Mouse (Mus musculus): ENCODE measurements at regions not wholly inside any gene's neighbourhood (a gene's known extent, or its start where the extent isn't known, plus 50 kb on each side); places are given as distances from the start of the nearest gene placed in this dataset.

GRCm38 (mm10) chr1:183699284-183699683, 281.3 kb downstream of the Hhipl2 start:
- DNase-seq (ENCODE audit: extremely low spot score in 1 of 2, low spot score in 1 of 2), result peak in 1 of 2 experiments; percentile 15

- DNase-seq (ENCODE audit: extremely low spot score in 1 of 2, low spot score in 1 of 2), result no peak
Measured at GRCm38 (mm10) chr1:183702888-183703287, 284.9 kb downstream of the Hhipl2 start.

GRCm38 (mm10) chr1:183712895-183713294, 294.9 kb downstream of the Hhipl2 start:
- DNase-seq (ENCODE audit: extremely low spot score in 1 of 2, low spot score in 1 of 2), result no peak

- DNase-seq (ENCODE audit: extremely low spot score in 1 of 2, low spot score in 1 of 2), result no peak
Measured at GRCm38 (mm10) chr1:183717060-183717459, 296.0 kb upstream of the Dusp10 start.

GRCm38 (mm10) chr1:183749126-183749525, 264.0 kb upstream of the Dusp10 start:
- peak in 1 of 2 experiments; percentile 4 for DNase-seq (ENCODE audit: extremely low spot score in 1 of 2, low spot score in 1 of 2)

GRCm38 (mm10) chr1:183754500-183754899, 258.6 kb upstream of the Dusp10 start:
- DNase-seq (ENCODE audit: extremely low spot score in 1 of 2, low spot score in 1 of 2), result no peak

GRCm38 (mm10) chr1:183756716-183757115, 256.4 kb upstream of the Dusp10 start:
- DNase-seq (ENCODE audit: extremely low spot score in 1 of 2, low spot score in 1 of 2), result no peak

- DNase-seq (ENCODE audit: extremely low spot score in 1 of 2, low spot score in 1 of 2), result no peak
Measured at GRCm38 (mm10) chr1:183763864-183764726, 249.0 kb upstream of the Dusp10 start.

- DNase-seq (ENCODE audit: extremely low spot score in 1 of 2, low spot score in 1 of 2), result no peak
Measured at GRCm38 (mm10) chr1:183772844-183773243, 240.3 kb upstream of the Dusp10 start.

- no peak for DNase-seq (ENCODE audit: extremely low spot score in 1 of 2, low spot score in 1 of 2)
Measured at GRCm38 (mm10) chr1:183780180-183780579, 232.9 kb upstream of the Dusp10 start.

- DNase-seq (ENCODE audit: extremely low spot score in 1 of 2, low spot score in 1 of 2), result no peak
Measured at GRCm38 (mm10) chr1:183780779-183781178, 232.3 kb upstream of the Dusp10 start.

- peak in 1 of 2 experiments; percentile 11 for DNase-seq (ENCODE audit: extremely low spot score in 1 of 2, low spot score in 1 of 2)
Measured at GRCm38 (mm10) chr1:183783440-183784130, 229.5 kb upstream of the Dusp10 start.

- peak in 1 of 2 experiments; percentile 10 for DNase-seq (ENCODE audit: extremely low spot score in 1 of 2, low spot score in 1 of 2)
Measured at GRCm38 (mm10) chr1:183792230-183792813, 220.8 kb upstream of the Dusp10 start.

GRCm38 (mm10) chr1:183793324-183793723, 219.8 kb upstream of the Dusp10 start:
- DNase-seq (ENCODE audit: extremely low spot score in 1 of 2, low spot score in 1 of 2), result no peak

GRCm38 (mm10) chr1:183793913-183794445, 219.1 kb upstream of the Dusp10 start:
- DNase-seq (ENCODE audit: extremely low spot score in 1 of 2, low spot score in 1 of 2), result peak; percentile 4 to 23

- DNase-seq (ENCODE audit: extremely low spot score in 1 of 2, low spot score in 1 of 2), result no peak
Measured at GRCm38 (mm10) chr1:183802351-183802750, 210.8 kb upstream of the Dusp10 start.

- no peak for DNase-seq (ENCODE audit: extremely low spot score in 1 of 2, low spot score in 1 of 2)
Measured at GRCm38 (mm10) chr1:183803357-183803756, 209.7 kb upstream of the Dusp10 start.

GRCm38 (mm10) chr1:183803826-183804225, 209.3 kb upstream of the Dusp10 start:
- DNase-seq (ENCODE audit: extremely low spot score in 1 of 2, low spot score in 1 of 2), result no peak

GRCm38 (mm10) chr1:183804295-183804694, 208.8 kb upstream of the Dusp10 start:
- DNase-seq (ENCODE audit: extremely low spot score in 1 of 2, low spot score in 1 of 2), result no peak

GRCm38 (mm10) chr1:183806864-183807730, 206.0 kb upstream of the Dusp10 start:
- DNase-seq (ENCODE audit: extremely low spot score in 1 of 2, low spot score in 1 of 2), result no peak

Data from frontal cortex, adult 2 months (tissue).